Mouse (Mus musculus): ENCODE measurements around the gene Nme8.

DNA sequence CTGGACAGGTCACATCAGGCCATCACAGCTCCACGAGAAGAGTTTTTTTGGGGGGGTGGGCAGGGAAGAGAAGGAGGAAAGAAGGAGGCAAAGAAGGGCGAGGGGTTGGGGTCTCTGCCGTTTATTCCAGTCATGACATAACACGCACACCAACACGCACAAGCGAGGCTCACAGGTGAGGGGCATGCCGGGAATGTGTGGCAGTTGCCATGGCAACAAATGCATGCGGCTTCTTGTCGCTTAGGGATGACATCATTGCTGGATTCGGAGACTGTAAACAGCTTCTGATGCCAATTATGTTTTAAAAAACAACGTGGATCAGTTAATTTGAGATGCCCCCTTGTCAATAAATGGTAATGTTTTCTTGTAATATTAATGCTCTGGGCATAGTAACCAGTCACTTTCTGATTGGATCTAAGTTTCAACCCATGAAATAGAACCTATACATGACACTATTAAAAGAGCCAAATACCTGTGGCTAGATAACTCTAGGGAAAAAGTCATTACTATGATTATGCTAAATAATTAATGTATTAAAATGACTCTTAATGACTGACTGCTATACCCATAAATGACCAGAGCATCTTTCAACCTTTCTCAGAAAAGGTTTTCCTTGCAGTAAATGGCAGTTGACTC lies 4.0 kb upstream of the Nme8 start:
- no peak for TF ChIP-seq ZNF384 (IDR thresholded peaks at IDR 0.05; ENCODE audit: low read depth, low read length)
- no peak for TF ChIP-seq MAFK (IDR thresholded peaks at IDR 0.05; ENCODE audit: insufficient read depth, low read depth, low read length)
- TF ChIP-seq CHD2 (IDR thresholded peaks at IDR 0.05; ENCODE audit: low read depth, low read length), result no peak
